Mouse (Mus musculus): ENCODE measurements at regions not wholly inside any gene's neighbourhood (a gene's known extent, or its start where the extent isn't known, plus 50 kb on each side); places are given as distances from the start of the nearest gene placed in this dataset.

DNA sequence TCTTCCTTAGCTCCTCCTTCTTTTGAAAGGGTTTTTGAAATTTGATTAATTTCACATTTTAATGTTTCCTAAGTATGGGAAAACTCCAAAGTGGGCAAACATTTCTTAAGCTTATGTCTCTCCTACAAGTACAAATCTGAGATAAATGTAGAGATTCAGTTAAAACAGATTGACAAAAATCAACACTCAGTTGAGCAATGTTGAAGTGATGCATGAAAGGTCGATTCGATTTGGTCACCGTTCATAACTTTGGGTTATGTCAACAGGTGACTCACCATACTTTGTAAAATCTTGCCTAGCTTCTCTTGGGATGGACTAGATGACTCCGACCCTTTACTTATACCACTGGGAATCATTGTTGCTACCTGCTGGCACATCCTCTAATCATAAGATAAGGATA, 157.7 kb upstream of the Nr2f2 start:
- Histone ChIP-seq H3K27ac (ENCODE audit: low read depth, low read length) (no peak overlapping the region), H3K27me3 (ENCODE audit: control insufficient read depth, insufficient read depth, low read length) (no peaks in the 10 kb centered on the region), H3K4me2 (ENCODE audit: low read depth, low read length) (no peak overlapping the region), H3K9ac (replicated peaks; ENCODE audit: low read depth, low read length) (no peak overlapping the region), H3K4me1 (ENCODE audit: control insufficient read depth, insufficient read depth, low read length) (no peaks in the 10 kb centered on the region), H3K4me3 (ENCODE audit: low read depth, low read length) (no peak overlapping the region), H3K9me3 (ENCODE audit: control insufficient read depth, low read length) (no peaks in the 10 kb centered on the region), H3K36me3 (ENCODE audit: control insufficient read depth, insufficient read depth, low read length) (no peaks in the 10 kb centered on the region)
- WGBS, result 97% methylated on average over 4 of the region's 4 CpGs
- ATAC-seq (ENCODE audit: low read depth), result no peak

DNA sequence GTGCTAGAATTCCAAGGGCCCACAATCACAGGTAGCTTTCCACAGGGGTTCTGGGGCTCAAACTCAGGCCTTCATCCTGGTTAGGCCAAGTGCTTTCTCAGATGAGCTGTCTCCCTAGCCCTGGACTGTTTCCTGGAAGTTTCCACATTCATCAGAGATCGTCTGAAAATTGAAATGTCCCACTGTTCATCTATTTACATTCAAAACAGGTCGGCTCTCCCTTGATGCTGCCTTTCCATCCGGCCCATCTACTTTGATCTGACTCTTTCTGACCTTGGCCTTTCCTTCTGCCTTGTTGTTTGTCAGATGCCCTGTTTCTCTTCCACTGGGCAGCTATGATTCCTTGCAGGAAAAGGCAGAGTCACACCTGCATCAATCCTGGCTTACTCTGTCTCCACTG, 150.2 kb upstream of the Nr2f2 start:
- no peaks in the 10 kb centered on the region for H3K36me3 ChIP-seq (ENCODE audit: control insufficient read depth, insufficient read depth, low read length)
- no peaks in the 10 kb centered on the region for H3K27me3 ChIP-seq (ENCODE audit: control insufficient read depth, insufficient read depth, low read length)
- no peak overlapping the region for H3K4me3 ChIP-seq (ENCODE audit: low read depth, low read length)
- H3K27ac ChIP-seq (ENCODE audit: low read depth, low read length), result no peak overlapping the region
- no peak overlapping the region for H3K4me2 ChIP-seq (ENCODE audit: low read depth, low read length)
- no peaks in the 10 kb centered on the region for H3K4me1 ChIP-seq (ENCODE audit: control insufficient read depth, insufficient read depth, low read length)
- no peak for ATAC-seq (ENCODE audit: low read depth)
- 56% methylated on average over 3 of the region's 3 CpGs for WGBS
- no peaks in the 10 kb centered on the region; the same call in 1 of the 2 replicates for H3K9me3 ChIP-seq (ENCODE audit: control insufficient read depth, low read length)
- H3K9ac ChIP-seq (replicated peaks; ENCODE audit: low read depth, low read length), result no peak overlapping the region

DNA sequence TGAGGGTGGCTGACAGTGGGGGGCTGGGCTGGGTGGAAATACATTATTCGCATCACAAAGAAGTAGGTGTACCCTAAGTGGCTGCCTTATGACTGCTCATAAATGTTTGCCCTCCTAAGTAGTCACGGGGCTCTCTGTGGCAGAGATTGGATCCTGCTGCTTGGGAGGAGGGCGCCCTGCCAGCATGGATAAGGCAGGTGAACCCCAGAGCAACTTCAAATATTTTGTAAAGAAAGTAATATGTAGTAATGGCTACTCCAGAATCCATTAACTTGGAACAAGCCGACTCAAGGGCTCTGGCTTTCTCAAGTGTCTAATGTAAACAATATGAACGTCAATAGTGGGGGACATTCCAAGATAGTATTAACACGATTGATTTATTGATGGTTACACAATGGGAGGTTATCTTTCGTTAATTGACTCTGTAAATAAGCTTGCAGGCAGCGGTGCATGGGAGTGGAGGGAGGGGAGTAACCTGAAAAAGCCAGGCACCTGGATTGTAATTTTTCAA, 148.9 kb upstream of the Nr2f2 start:
- Histone ChIP-seq H3K36me3 (ENCODE audit: control insufficient read depth, insufficient read depth, low read length) (no peaks in the 10 kb centered on the region), H3K4me3 (ENCODE audit: low read depth, low read length) (no peak overlapping the region), H3K4me1 (ENCODE audit: control insufficient read depth, insufficient read depth, low read length) (no peaks in the 10 kb centered on the region), H3K4me2 (ENCODE audit: low read depth, low read length) (no peak overlapping the region), H3K9me3 (ENCODE audit: control insufficient read depth, low read length) (no peaks in the 10 kb centered on the region; the same call in 1 of the 2 replicates), H3K27me3 (ENCODE audit: control insufficient read depth, insufficient read depth, low read length) (no peaks in the 10 kb centered on the region), H3K27ac (ENCODE audit: low read depth, low read length) (no peak overlapping the region), H3K9ac (replicated peaks; ENCODE audit: low read depth, low read length) (no peak overlapping the region)
- no peak for ATAC-seq (ENCODE audit: low read depth)
- WGBS, result 14% methylated on average over 8 of the region's 8 CpGs

DNA sequence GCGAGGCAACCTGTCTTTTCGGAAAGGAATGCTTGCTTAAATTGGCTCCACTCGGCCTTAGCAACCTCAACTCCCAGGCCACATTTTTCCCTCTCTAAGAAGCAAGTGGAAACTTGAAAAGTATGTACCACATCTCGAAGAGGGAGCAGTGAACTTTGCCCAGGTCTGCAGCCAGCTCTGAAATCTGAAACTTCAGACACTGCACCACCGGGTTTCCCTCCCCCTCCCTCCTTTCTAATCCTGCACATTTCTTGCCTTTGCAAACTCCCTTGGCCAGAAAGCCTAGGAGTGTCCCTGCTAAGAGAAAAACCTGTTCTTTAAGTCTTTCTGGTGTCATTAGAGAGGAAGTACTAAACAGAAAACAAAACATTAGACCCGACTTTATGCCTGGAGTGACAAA, 148.1 kb upstream of the Nr2f2 start:
- H3K36me3 ChIP-seq (ENCODE audit: control insufficient read depth, insufficient read depth, low read length), result no peaks in the 10 kb centered on the region
- H3K4me2 ChIP-seq (ENCODE audit: low read depth, low read length), result no peak overlapping the region
- no peak for ATAC-seq (ENCODE audit: low read depth)
- H3K27ac ChIP-seq (ENCODE audit: low read depth, low read length), result no peak overlapping the region
- no peak overlapping the region for H3K4me3 ChIP-seq (ENCODE audit: low read depth, low read length)
- H3K27me3 ChIP-seq (ENCODE audit: control insufficient read depth, insufficient read depth, low read length), result no peaks in the 10 kb centered on the region
- H3K4me1 ChIP-seq (ENCODE audit: control insufficient read depth, insufficient read depth, low read length), result no peaks in the 10 kb centered on the region
- WGBS, result 20% methylated on average over 6 of the region's 6 CpGs
- H3K9ac ChIP-seq (replicated peaks; ENCODE audit: low read depth, low read length), result no peak overlapping the region
- no peaks in the 10 kb centered on the region; the same call in 1 of the 2 replicates for H3K9me3 ChIP-seq (ENCODE audit: control insufficient read depth, low read length)

DNA sequence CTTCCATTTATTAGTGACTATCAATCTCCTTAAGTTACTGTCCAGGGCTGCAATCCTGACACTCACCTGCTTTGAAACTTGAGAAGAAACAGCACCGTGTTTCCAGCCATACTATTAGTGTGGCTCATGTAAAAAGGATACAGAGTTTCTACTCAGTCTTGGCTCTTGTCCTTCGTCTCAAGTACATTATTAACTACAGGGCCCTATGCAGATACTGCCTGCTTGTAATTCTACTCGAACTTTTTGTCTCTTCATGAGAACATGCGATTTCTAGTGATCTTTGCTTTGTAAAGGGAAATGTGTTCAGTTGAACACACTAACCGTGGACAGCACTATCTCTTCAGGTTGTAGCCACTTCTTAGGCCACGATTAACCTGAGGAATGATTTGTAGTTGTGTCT, 145.8 kb upstream of the Nr2f2 start:
- H3K9ac ChIP-seq (replicated peaks; ENCODE audit: low read depth, low read length), result no peak overlapping the region
- 87% methylated on average over 6 of the region's 6 CpGs for WGBS
- no peaks in the 10 kb centered on the region for H3K27me3 ChIP-seq (ENCODE audit: control insufficient read depth, insufficient read depth, low read length)
- H3K4me1 ChIP-seq (ENCODE audit: control insufficient read depth, insufficient read depth, low read length), result no peaks in the 10 kb centered on the region
- no peak overlapping the region for H3K27ac ChIP-seq (ENCODE audit: low read depth, low read length)
- no peaks in the 10 kb centered on the region for H3K9me3 ChIP-seq (ENCODE audit: control insufficient read depth, low read length)
- no peak overlapping the region for H3K4me3 ChIP-seq (ENCODE audit: low read depth, low read length)
- no peaks in the 10 kb centered on the region for H3K36me3 ChIP-seq (ENCODE audit: control insufficient read depth, insufficient read depth, low read length)
- H3K4me2 ChIP-seq (ENCODE audit: low read depth, low read length), result no peak overlapping the region
- no peak for ATAC-seq (ENCODE audit: low read depth)

DNA sequence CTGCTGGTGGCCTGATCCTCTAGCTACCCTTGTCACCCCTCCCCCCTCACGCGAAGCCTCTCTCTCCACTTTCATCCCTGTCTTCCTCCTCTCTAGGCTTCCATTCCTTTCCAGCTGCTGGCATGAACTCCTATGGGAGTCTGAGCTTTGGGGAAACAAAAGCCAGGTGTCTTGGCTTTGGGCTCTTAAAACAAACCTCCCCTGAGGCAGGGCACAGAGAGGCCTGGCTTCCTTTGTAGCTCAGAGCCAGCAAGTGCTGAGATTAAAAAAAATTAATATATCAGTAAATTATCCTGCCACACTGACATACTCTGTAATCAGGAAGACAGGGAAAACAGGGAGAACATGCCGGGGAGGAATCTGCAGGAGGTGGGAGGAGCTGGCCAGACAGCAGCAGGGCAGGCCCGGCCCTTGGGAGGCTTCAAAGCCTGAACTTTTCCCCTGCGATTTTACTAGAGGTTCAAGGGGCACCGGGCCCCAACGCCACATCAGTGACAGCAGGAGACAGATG, 139.2 kb upstream of the Nr2f2 start:
- 12% methylated on average over 7 of the region's 7 CpGs for WGBS

DNA sequence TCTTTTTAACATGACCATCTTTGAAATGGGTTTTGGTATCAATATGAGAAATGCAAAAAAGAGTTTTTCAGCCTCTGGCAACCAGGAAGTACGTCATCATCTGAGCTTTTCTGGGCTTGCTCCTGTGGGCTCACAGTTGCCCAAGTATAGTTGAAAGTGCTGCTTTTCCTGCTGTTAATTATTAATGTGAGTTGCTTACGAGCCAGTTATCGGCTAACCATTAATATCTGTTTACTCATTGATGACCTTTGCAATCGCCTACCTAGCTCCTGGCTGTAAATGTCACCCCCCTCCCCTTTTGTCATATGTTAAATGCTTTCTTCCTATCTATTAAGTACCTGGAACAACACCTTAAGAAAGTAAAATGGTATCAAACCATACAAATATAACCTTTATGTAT, 135.3 kb upstream of the Nr2f2 start:
- WGBS, result 81% methylated on average over 4 of the region's 4 CpGs
- H3K27me3 ChIP-seq (ENCODE audit: control insufficient read depth, insufficient read depth, low read length), result no peaks in the 10 kb centered on the region
- H3K4me2 ChIP-seq (ENCODE audit: low read depth, low read length), result no peak overlapping the region
- H3K9ac ChIP-seq (replicated peaks; ENCODE audit: low read depth, low read length), result no peak overlapping the region
- no peak for ATAC-seq (ENCODE audit: low read depth)
- no peaks in the 10 kb centered on the region for H3K9me3 ChIP-seq (ENCODE audit: control insufficient read depth, low read length)
- H3K36me3 ChIP-seq (ENCODE audit: control insufficient read depth, insufficient read depth, low read length), result no peaks in the 10 kb centered on the region
- H3K4me3 ChIP-seq (ENCODE audit: low read depth, low read length), result no peak overlapping the region
- no peak overlapping the region for H3K27ac ChIP-seq (ENCODE audit: low read depth, low read length)
- H3K4me1 ChIP-seq (ENCODE audit: control insufficient read depth, insufficient read depth, low read length), result 0 out of 2 replicates have a peak, but pooled peaks cover 5% of the 10 kb centered on the region

More for the DNA sequence above, 139.2 kb upstream of the Nr2f2 start:
- no peaks in the 10 kb centered on the region for H3K27me3 ChIP-seq (ENCODE audit: control insufficient read depth, insufficient read depth, low read length)
- no peak overlapping the region for H3K4me2 ChIP-seq (ENCODE audit: low read depth, low read length)
- H3K36me3 ChIP-seq (ENCODE audit: control insufficient read depth, insufficient read depth, low read length), result no peaks in the 10 kb centered on the region
- 0 out of 2 replicates have a peak, but pooled peaks cover 5% of the 10 kb centered on the region for H3K4me1 ChIP-seq (ENCODE audit: control insufficient read depth, insufficient read depth, low read length)
- no peaks in the 10 kb centered on the region for H3K9me3 ChIP-seq (ENCODE audit: control insufficient read depth, low read length)
- no peak overlapping the region for H3K4me3 ChIP-seq (ENCODE audit: low read depth, low read length)
- no peak overlapping the region for H3K9ac ChIP-seq (replicated peaks; ENCODE audit: low read depth, low read length)
- ATAC-seq (ENCODE audit: low read depth), result no peak
- no peak overlapping the region for H3K27ac ChIP-seq (ENCODE audit: low read depth, low read length)

DNA sequence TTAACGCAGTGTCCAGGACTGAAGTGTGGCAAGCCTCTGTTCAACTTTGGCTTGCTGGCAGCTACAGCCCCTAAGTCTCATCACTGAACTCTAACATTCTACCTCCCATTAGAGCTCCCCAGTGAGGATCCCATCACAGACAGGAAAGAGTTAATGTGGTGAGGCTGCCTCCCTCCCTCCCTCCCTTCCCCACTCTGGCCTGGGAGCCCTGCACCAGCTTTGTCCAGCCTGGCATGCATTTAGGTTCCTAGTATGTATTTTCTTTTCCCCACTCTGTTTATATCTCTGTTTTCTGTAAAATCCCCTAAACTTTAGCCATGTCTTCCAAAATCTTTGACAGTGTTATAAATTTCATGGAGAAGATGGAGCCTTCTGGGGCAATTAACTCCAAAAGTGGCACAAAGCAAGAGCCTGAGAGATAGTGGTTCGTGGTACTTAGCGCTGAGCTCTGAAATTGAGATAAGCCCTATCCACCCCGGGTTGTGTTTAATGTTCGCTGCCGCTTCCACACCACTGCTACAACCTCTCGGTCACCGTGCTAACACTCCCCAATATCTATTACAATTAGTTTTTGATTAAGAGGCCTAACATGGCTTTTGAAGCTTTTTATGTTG, 130.1 kb upstream of the Nr2f2 start:
- Histone ChIP-seq H3K4me3 (ENCODE audit: low read depth, low read length) (no peak overlapping the region), H3K9ac (replicated peaks; ENCODE audit: low read depth, low read length) (no peak overlapping the region), H3K27ac (ENCODE audit: low read depth, low read length) (no peak overlapping the region), H3K36me3 (ENCODE audit: control insufficient read depth, insufficient read depth, low read length) (no peaks in the 10 kb centered on the region), H3K4me2 (ENCODE audit: low read depth, low read length) (no peak overlapping the region), H3K4me1 (ENCODE audit: control insufficient read depth, insufficient read depth, low read length) (no peaks in the 10 kb centered on the region), H3K27me3 (ENCODE audit: control insufficient read depth, insufficient read depth, low read length) (no peaks in the 10 kb centered on the region), H3K9me3 (ENCODE audit: control insufficient read depth, low read length) (no peaks in the 10 kb centered on the region)
- WGBS, result 52% methylated on average over 8 of the region's 8 CpGs
- no peak for ATAC-seq (ENCODE audit: low read depth)

DNA sequence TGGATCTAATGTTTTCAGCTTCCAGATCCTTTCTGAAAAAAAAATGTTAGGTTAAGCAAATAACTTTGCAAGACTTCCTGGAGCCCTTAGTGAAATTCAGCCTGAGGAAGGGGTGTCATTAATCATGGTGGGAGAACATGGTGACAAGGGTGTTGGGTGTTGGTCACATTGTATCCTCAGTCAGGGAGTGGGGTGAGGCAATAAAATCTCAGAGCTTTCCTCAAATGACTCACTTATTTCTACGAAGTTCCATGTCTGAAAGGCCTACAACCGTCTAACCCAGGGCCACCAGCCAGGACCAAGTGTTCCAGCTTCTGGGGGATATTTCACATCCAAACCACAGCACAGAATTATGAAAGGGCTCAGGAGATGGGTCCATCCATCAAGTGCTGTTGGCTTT, 117.7 kb upstream of the Nr2f2 start:
- no peak overlapping the region for H3K4me2 ChIP-seq (ENCODE audit: low read depth, low read length)
- H3K4me3 ChIP-seq (ENCODE audit: low read depth, low read length), result no peak overlapping the region
- no peaks in the 10 kb centered on the region for H3K4me1 ChIP-seq (ENCODE audit: control insufficient read depth, insufficient read depth, low read length)
- H3K9ac ChIP-seq (replicated peaks; ENCODE audit: low read depth, low read length), result no peak overlapping the region
- ATAC-seq (ENCODE audit: low read depth), result no peak
- no peaks in the 10 kb centered on the region for H3K27me3 ChIP-seq (ENCODE audit: control insufficient read depth, insufficient read depth, low read length)
- H3K27ac ChIP-seq (ENCODE audit: low read depth, low read length), result no peak overlapping the region
- no peaks in the 10 kb centered on the region for H3K9me3 ChIP-seq (ENCODE audit: control insufficient read depth, low read length)
- WGBS, result 82% methylated on average over 2 of the region's 2 CpGs
- H3K36me3 ChIP-seq (ENCODE audit: control insufficient read depth, insufficient read depth, low read length), result no peaks in the 10 kb centered on the region
